Mouse (Mus musculus) midbrain, embryonic 15.5 days (tissue): ENCODE measurements around the gene Hrg. TPM values are rescaled to one million over a fixed set of nuclear protein-coding genes. Genes with fewer than 3 reads are reported as not detected.
"Not testable (repeated sequence)": the region's sequence is repeated elsewhere in the genome, so short reads cannot be mapped to it uniquely, and the experiment has no call there.

Experiments used
- ATAC-seq: fragments of 200-750 bp; cut with Nextera tagmentation; replicated peaks from 2 replicates; pipeline ENCODE4 v1.8.0; 2017; ENCODE audit warnings: moderate TSS enrichment
- H3K27ac ChIP-seq: fragments of 300-500 bp; sonication (generic); 2 replicates; pipeline ENCODE4 v1.5.1; 2015; ENCODE audit warnings: mild to moderate bottlenecking, inconsistent platforms
- H3K27me3 ChIP-seq: fragments of 300-500 bp; sonication (generic); replicated peaks from 2 replicates; pipeline ENCODE4 v1.6.1; 2015; ENCODE audit warnings: inconsistent platforms
- H3K36me3 ChIP-seq: fragments of 300-500 bp; sonication (generic); replicated peaks from 2 replicates; pipeline ENCODE4 v1.6.1; 2015; ENCODE audit warnings: inconsistent platforms
- H3K4me1 ChIP-seq: fragments of 300-500 bp; sonication (generic); 2 replicates; pipeline ENCODE4 v1.6.1; 2015; ENCODE audit warnings: inconsistent platforms
- H3K4me2 ChIP-seq: fragments of 300-500 bp; sonication (generic); 2 replicates; pipeline ENCODE4 v1.6.1; 2015; ENCODE audit warnings: inconsistent platforms, mild to moderate bottlenecking, moderate library complexity
- H3K4me3 ChIP-seq: fragments of 300-500 bp; sonication (generic); 2 replicates; pipeline ENCODE4 v1.5.1; 2015; ENCODE audit warnings: mild to moderate bottlenecking, inconsistent platforms
- H3K9ac ChIP-seq: fragments of 300-500 bp; sonication (generic); 2 replicates; pipeline ENCODE4 v1.6.1; 2015; ENCODE audit warnings: mild to moderate bottlenecking, inconsistent platforms
- H3K9me3 ChIP-seq: fragments of 300-500 bp; sonication (generic); 2 replicates; pipeline ENCODE4 v1.6.1; 2016; ENCODE audit warnings: inconsistent platforms
- WGBS: fragments of 180-500 bp; shearing (Covaris S2); methylation state at CpG from one replicate; pipeline ENCODE4 v1.1.7; 2015; ENCODE audit warnings: mixed read lengths; 5-methylcytosine and 5-hydroxymethylcytosine counted together
- polyA plus RNA-seq: library from polyadenylated mRNA; unstranded; fragments of >200 nt; fragmentation: Nextera tagmentation; extraction: Ambion mirVana; gene quantifications from 2 replicates; pipeline ENCODE4 v1.2.1, GENCODE M21; 2015

The Hrg gene
- polyA plus RNA-seq, 1 experiment from 2014 or later: 0.31 TPM

- WGBS: 67% methylated on average over 1 of the region's 1 CpGs
- H3K4me3 ChIP-seq: no peak overlapping the region
- H3K4me2 ChIP-seq: no peak overlapping the region
- H3K36me3 ChIP-seq: no peaks in the 10 kb centered on the region
- H3K9ac ChIP-seq: no peak overlapping the region
- H3K4me1 ChIP-seq: no peaks in the 10 kb centered on the region
- no peaks in the 10 kb centered on the region for H3K27me3 ChIP-seq
- H3K9me3 ChIP-seq: no peaks in the 10 kb centered on the region
- ATAC-seq: no peak
- H3K27ac ChIP-seq: no peak overlapping the region
Observed at GRCm38 (mm10) chr16:22967383-22968030, 16.6 kb downstream of the Hrg start.

- not testable (repeated sequence) for H3K27ac ChIP-seq, H3K9me3 ChIP-seq, H3K4me1 ChIP-seq, H3K4me2 ChIP-seq, H3K27me3 ChIP-seq, H3K4me3 ChIP-seq, H3K36me3 ChIP-seq, ATAC-seq, H3K9ac ChIP-seq
- 96% methylated on average over 3 of the region's 3 CpGs for WGBS
Observed at GRCm38 (mm10) chr16:22996951-22997350, 46.1 kb downstream of the Hrg start.

Other genes with a start within 250 kb of the Hrg start
- not detected in 2 replicates for gene Crygs, start 139.5 kb upstream of the Hrg start, polyA plus RNA-seq
- 19.9 and 22.8 TPM in 2 replicates for gene Tbccd1, start 93.4 kb upstream of the Hrg start, polyA plus RNA-seq
- gene Dnajb11, start 93.2 kb upstream of the Hrg start, polyA plus RNA-seq: 93.9 and 96.9 TPM in 2 replicates
- 2.7 TPM in 1 of 2 replicates, not detected in the other for gene Ahsg, start 59.8 kb upstream of the Hrg start, polyA plus RNA-seq
- gene Fetub, start 32.7 kb upstream of the Hrg start, polyA plus RNA-seq: not detected in 2 replicates
- not detected in 2 replicates for gene Kng2, start 78.4 kb downstream of the Hrg start, polyA plus RNA-seq
- 0.55 TPM in 1 of 2 replicates, not detected in the other for gene Kng1, start 106.8 kb downstream of the Hrg start, polyA plus RNA-seq
- gene Eif4a2, start 156.4 kb downstream of the Hrg start, polyA plus RNA-seq: 323 and 336 TPM in 2 replicates
- gene Rfc4, start 176.7 kb downstream of the Hrg start, polyA plus RNA-seq: 41.7 and 42.1 TPM in 2 replicates
- not detected in 2 replicates for gene Adipoq, start 195.5 kb downstream of the Hrg start, polyA plus RNA-seq